Mouse (Mus musculus) bone marrow, adult 2 months (tissue): Measurements from ENCODE around the gene Ensa. TPM values are rescaled to one million over a fixed set of nuclear protein-coding genes. Genes with fewer than 3 reads are reported as not detected.

Experiments used
- H3K27ac ChIP-seq: fragments of 200-500 bp; 2 replicates; pipeline ENCODE4 v1.5.1; 2012; ENCODE audit warnings: low read depth, mild to moderate bottlenecking, control low read depth, inconsistent platforms, low read length; ENCODE audit not compliant: control insufficient read depth, poor library complexity, insufficient read depth
- H3K4me1 ChIP-seq: fragments of 200-500 bp; 2 replicates; pipeline ENCODE4 v1.6.1; 2011; ENCODE audit warnings: low read length; ENCODE audit not compliant: control insufficient read depth, insufficient read depth
- H3K4me3 ChIP-seq: fragments of 200-500 bp; replicated peaks from 2 replicates; pipeline ENCODE3; 2011; ENCODE audit warnings: mild to moderate bottlenecking, low read depth, low read length, control low read depth; ENCODE audit not compliant: control insufficient read depth
- CTCF ChIP-seq: fragments of 200-500 bp; IDR thresholded peaks from 2 replicates; pipeline ENCODE4 v1.5.1; 2011; ENCODE audit warnings: low read length, control low read depth; ENCODE audit not compliant: control insufficient read depth, insufficient read depth
- POLR2A ChIP-seq: fragments of 200-500 bp; IDR thresholded peaks from 2 replicates; pipeline ENCODE4 v1.6.1; 2011; ENCODE audit warnings: low read depth, mild to moderate bottlenecking, control low read depth, low read length, borderline replicate concordance; ENCODE audit not compliant: control insufficient read depth
- whole genome bisulfite sequencing: fragments of 180-500 bp; shearing (Covaris S2); methylation state at CpG from one replicate; pipeline ENCODE4 v1.1.7; 2018; 5-methylcytosine and 5-hydroxymethylcytosine counted together
- polyA plus RNA-seq: library from polyadenylated mRNA; stranded (reverse); fragments of >200 nt; gene quantifications from 2 replicates; pipeline ENCODE4 v1.2.4, GENCODE M21; 2011; ENCODE audit warnings: low replicate concordance; ENCODE audit not compliant: missing spikeins, insufficient read depth, insufficient read length

Gene Ensa
- polyA plus RNA-seq, 1 experiment: 36.2 TPM

DNA sequence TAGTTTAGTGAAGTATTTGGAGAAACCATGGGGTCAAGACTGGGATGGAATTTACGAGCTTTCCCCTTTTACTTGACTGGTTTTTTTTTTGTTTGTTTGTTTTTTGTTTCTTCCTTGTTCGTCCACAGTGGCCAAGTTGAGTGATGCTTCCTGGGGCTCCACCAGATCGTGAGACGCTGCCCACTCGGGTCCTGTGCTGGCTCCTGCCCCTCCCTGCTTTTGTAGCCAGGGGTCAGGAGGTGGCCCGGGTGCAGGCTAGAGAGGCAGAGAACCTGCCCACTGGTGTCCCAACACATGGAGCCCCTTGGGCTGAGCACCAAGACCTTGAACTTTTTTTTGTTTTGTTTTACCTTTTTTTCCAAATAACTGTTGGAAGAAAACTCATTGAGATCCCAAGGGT, 6.5 kb downstream of the Ensa start:
- peak overlapping the region; percentile 53 for H3K27ac ChIP-seq
- no peak overlapping the region for H3K4me3 ChIP-seq
- WGBS: 85% methylated on average over 6 of the region's 6 CpGs
- no peaks in the 10 kb centered on the region; the same call in 1 of the 2 replicates for H3K4me1 ChIP-seq
- no peak for TF ChIP-seq CTCF
- no peak for TF ChIP-seq POLR2A

DNA sequence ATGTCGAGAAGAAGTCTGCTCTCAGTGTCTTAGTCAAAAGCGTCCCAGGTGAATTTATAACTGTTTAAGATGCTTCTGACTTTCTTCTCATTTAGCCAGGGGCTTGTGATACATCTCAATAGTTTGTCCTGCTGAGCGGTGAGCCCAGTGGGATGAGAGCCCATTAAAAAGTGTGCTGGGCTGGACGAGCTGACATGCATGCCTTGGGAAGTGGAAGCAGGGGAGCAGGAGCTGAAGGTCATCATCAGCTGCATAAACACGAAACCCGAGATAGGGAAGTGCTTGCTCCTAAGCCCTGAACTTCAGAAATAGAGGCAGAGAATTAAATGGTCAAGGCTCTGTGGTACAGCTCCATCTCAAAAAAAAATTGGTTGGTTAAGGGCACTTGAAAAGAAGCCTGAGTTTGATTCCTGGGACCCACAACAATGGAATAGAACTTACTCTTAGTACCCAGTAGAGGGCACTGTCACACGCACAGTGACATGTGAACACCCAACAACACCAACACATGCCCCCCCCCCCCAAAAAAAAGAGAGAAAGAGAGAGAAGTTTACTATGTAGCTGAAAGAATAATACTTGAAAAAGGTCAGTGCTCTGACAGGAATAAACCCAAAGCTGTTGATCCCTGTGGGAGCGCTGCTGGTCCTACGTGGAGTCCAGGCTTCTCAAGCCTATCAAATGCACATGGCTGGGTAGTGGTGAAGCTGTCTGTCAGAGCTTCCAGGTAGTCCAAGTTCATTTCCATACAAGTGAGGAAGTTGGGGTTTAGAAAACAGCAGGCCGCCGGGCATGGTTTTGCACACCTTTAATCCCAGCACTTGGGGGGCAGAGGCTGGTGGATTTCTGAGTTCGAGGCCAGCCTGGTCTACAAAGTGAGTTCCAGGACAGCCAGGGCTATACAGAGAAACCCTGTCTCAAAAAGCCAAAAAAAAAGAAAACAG, 8.1 kb downstream of the Ensa start:
- peak overlapping the region; percentile 9; the same call in 1 of the 2 replicates for H3K27ac ChIP-seq
- no peak overlapping the region for H3K4me3 ChIP-seq
- TF ChIP-seq POLR2A: no peak
- TF ChIP-seq CTCF: peak; percentile 30; the same call in 1 of the 2 replicates
- WGBS: 74% methylated on average over 12 of the region's 12 CpGs
- H3K4me1 ChIP-seq: no peaks in the 10 kb centered on the region; the same call in 1 of the 2 replicates

DNA sequence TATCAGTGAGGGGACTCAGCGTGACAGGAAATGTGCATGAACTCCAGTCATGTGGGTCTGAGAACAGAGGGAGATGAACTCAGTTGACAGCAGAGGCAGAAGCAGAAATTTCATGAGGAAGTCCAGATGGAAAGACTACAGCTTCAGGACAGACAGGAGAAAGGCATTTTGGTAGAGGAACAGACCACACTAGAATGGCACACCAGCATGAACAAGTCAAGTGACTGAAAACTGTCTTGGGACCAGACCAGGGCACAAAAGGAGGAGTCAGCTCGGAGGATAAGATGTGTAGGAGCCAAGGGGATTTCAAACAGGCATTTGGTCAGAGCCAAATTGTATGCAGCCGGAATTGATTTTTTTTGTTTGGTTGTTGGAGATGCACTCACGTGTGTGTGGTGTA, 10.8 kb downstream of the Ensa start:
- Histone ChIP-seq H3K4me3 (no peak overlapping the region), H3K4me1 (no peaks in the 10 kb centered on the region; the same call in 1 of the 2 replicates), H3K27ac (no peak overlapping the region)
- TF ChIP-seq CTCF (no peak), POLR2A (no peak)
- WGBS: 78% methylated on average over 4 of the region's 4 CpGs

DNA sequence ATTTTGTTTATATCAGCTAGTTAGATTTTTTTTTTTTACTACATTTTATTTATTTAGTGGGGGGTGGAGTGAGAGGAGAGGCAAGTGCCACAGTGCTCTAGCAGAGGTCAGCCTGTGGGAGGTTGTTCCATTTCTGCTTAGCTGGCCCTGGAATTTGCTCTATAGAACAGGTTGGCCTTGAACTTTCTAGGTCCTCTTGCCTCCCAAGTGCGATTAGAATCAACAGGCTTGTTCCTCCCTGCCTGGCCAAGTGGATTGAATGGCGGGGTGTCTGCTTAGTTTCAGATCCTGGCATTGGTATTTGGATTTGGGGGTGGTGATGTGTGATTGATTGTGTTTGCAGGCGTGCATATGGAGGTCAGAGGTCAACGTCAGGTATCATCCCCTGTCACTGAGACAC, 11.3 kb downstream of the Ensa start:
- H3K4me3 ChIP-seq: no peak overlapping the region
- no peaks in the 10 kb centered on the region; the same call in 1 of the 2 replicates for H3K4me1 ChIP-seq
- WGBS: 80% methylated on average over 4 of the region's 4 CpGs
- TF ChIP-seq CTCF: no peak
- TF ChIP-seq POLR2A: no peak
- no peak overlapping the region for H3K27ac ChIP-seq

DNA sequence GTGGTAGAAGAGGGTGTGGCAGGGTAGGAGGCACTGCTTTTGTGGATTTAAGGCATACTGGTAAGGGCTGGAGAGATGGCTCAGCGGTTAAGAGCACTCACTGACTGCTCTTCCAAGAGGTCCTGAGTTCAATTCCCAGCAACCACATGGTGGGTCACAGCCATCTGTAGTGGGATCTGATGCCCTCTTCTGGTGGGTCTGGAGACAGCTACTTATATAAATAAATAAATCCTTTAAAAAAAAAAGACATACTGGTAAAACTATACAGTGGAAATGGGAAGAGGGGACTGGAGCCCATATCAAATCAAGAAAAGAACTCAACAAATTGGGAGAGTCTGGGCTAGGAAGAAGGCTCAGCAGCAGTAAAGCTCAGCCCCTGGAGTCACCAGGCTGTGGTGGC, 14.9 kb downstream of the Ensa start:
- TF ChIP-seq POLR2A (no peak), CTCF (0 out of 2 replicates have a peak, but pooled peaks have one; percentile 9)
- 88% methylated on average over 1 of the region's 1 CpGs for WGBS
- Histone ChIP-seq H3K4me1 (no peaks in the 10 kb centered on the region; the same call in 1 of the 2 replicates), H3K4me3 (no peak overlapping the region), H3K27ac (0 out of 2 replicates have a peak overlapping the region, but pooled peaks have one; percentile 24)

DNA sequence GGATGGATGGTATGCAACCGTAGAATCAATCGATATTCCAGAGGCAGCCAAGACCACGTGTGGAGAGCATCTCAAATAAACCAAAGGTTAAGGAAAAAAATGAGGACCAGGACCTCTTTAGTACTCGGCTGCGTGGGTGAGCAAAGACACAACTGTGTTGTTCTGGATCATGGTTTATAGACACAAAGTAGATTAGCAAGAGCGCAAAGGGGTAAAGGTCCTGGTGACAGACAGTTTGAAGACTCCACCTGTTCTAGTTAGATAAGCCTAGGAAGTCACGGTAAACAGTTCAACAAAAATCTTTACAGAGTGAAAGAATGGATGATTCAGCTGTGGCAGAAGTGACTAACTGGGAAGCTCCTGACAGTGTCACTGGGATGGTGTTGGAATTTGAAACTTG, 18.3 kb downstream of the Ensa start:
- 69% methylated on average over 7 of the region's 7 CpGs for WGBS
- peaks cover 3% of the 10 kb centered on the region for H3K4me1 ChIP-seq
- no peak overlapping the region for H3K4me3 ChIP-seq
- TF ChIP-seq POLR2A (no peak), CTCF (no peak)
- no peak overlapping the region for H3K27ac ChIP-seq

DNA sequence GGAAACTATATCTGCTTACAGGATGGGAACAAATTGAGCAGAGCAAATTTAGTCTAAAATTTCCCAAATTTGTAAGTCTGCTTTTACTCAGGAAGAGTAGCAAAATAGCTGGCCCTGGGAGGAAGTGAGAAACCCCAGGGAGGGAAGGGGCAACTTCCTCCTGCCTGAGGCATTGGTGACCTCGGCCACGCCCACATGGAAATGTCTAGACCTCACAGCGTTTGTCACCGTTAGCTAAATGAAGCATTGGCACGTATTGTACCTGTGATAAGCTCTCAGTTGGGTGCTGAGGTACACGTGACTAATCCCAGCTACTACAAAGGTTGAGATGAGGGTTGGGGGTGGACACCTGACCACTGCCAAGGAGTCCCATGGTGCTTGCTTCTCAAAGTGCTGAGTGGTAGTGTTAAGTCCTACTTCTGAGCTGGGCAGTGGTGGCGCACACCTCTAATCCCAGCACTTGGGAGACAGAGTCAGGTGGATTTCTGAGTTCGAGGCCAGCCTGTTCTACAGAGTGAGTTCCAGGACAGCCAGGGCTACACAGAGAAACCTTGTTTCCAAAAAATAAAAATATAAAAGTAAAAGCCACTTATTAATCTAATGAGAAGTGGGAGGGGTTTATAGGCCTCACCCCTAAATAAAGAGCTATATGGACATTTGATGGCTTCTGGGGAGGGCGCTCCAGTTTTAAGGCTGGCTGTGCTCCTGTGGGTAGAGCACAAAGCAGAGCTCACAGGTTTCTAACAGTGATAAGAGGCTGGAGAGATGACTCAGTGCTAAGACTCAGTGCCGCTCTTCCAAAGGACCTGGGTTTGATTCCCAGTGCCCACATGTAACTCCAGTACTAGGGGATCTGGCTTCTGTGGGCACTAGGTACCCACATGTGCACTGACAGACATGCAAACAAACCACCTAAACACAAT, 20.8 kb downstream of the Ensa start:
- Histone ChIP-seq H3K4me1 (peaks cover 3% of the 10 kb centered on the region), H3K27ac (peak overlapping the region; percentile 31; the same call in 1 of the 2 replicates), H3K4me3 (no peak overlapping the region)
- TF ChIP-seq CTCF: no peak
- TF ChIP-seq POLR2A: no peak
- WGBS: 31% methylated on average over 10 of the region's 10 CpGs

DNA sequence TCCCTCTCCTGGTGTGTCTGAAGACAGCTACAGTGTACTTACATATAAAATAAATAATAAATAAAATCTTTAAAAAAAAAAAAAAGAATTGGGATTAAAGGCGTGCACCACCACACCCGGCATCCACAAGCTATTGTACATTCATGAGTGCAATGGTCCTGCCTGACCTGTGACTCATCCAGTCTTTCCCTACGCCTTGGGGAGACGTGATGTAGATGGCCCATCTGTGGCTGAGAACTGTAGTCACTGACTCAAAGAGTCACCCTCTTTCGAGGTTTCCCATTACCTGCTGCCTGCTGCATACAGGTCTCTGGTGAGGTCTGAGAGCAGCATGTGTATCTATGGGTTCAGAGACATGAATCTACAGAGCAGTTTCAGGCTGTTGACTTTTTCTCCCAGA, 23.2 kb downstream of the Ensa start:
- 85% methylated on average over 5 of the region's 5 CpGs for WGBS
- peaks cover 9% of the 10 kb centered on the region for H3K4me1 ChIP-seq

More for the DNA sequence above, 23.2 kb downstream of the Ensa start:
- Histone ChIP-seq H3K4me3 (no peak overlapping the region), H3K27ac (no peak overlapping the region)
- TF ChIP-seq POLR2A (no peak), CTCF (no peak)
